Mouse (Mus musculus) cerebellum, adult 2 months (tissue): ENCODE measurements around the gene Duoxa1. TPM values are rescaled to one million over a fixed set of nuclear protein-coding genes. Genes with fewer than 3 reads are reported as not detected.

Source experiments
- DNase-seq, 2 experiments: peaks; one replicate each; pipeline ENCODE4 v3.0.0; 2021
- H3K27ac ChIP-seq: fragments of 200-500 bp; 2 replicates; pipeline ENCODE4 v1.5.1; 2012; ENCODE audit warnings: low read length, control low read depth, inconsistent platforms; ENCODE audit not compliant: insufficient read depth
- H3K27me3 ChIP-seq: fragments of 200-500 bp; 2 replicates; pipeline ENCODE4 v1.6.1; 2012; ENCODE audit warnings: inconsistent platforms, mild to moderate bottlenecking, low read length, moderate library complexity; ENCODE audit not compliant: control insufficient read depth, insufficient read depth
- H3K4me1 ChIP-seq: fragments of 200-500 bp; 2 replicates; pipeline ENCODE4 v1.6.1; 2011; ENCODE audit warnings: low read length; ENCODE audit not compliant: control insufficient read depth, insufficient read depth
- H3K4me3 ChIP-seq: fragments of 200-500 bp; replicated peaks from 2 replicates; pipeline ENCODE3; 2011; ENCODE audit warnings: mild to moderate bottlenecking, low read depth, low read length, control low read depth; ENCODE audit not compliant: insufficient read depth
- CTCF ChIP-seq: fragments of 200-500 bp; IDR thresholded peaks from 2 replicates; pipeline ENCODE4 v1.5.1; 2011; ENCODE audit warnings: low read depth, mild to moderate bottlenecking, control low read depth, low read length, moderate library complexity, borderline replicate concordance; ENCODE audit not compliant: insufficient read depth
- POLR2A ChIP-seq: fragments of 200-500 bp; IDR thresholded peaks from 2 replicates; pipeline ENCODE4 v1.6.1; 2011; ENCODE audit warnings: low read length, control low read depth, borderline replicate concordance; ENCODE audit not compliant: insufficient read depth
- WGBS: fragments of 180-500 bp; shearing (Covaris S2); methylation state at CpG from one replicate; pipeline ENCODE4 v1.1.7; 2018; 5-methylcytosine and 5-hydroxymethylcytosine counted together
- polyA plus RNA-seq: library from polyadenylated mRNA; depleted of rRNA; stranded (reverse); fragments of >200 nt; gene quantifications from 2 replicates; pipeline ENCODE4 v1.2.3, GENCODE M21; 2012; rRNA removed

The Duoxa1 gene
- polyA plus RNA-seq, 1 experiment, result not detected

DNA sequence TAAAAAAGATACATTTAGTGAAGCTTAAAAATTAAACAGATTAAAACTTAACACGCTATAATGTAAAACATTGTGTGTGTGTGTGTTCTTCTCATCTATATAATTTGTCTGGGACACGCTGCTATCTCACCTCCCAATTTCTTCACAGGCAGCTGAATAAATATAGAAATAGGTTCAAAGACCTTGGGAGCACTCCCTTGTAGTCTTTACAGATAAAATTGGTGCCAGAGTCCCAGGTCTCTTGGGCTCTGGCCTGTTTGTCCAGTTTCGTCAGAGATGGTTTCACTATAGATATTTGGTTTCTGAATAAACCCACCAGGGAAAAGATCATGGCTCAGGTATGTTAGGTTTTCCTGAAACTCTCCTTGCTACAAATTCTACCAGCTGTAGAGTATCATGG is 34.8 kb downstream of the Duoxa1 start:
- WGBS, result 92% methylated on average over 3 of the region's 3 CpGs
- no peak for DNase-seq
- H3K4me1 ChIP-seq, result no peaks in the 10 kb centered on the region
- no peaks in the 10 kb centered on the region for H3K27me3 ChIP-seq
- H3K27ac ChIP-seq, result no peak overlapping the region
- TF ChIP-seq POLR2A (no peak), CTCF (no peak)
- H3K4me3 ChIP-seq, result no peak overlapping the region

DNA sequence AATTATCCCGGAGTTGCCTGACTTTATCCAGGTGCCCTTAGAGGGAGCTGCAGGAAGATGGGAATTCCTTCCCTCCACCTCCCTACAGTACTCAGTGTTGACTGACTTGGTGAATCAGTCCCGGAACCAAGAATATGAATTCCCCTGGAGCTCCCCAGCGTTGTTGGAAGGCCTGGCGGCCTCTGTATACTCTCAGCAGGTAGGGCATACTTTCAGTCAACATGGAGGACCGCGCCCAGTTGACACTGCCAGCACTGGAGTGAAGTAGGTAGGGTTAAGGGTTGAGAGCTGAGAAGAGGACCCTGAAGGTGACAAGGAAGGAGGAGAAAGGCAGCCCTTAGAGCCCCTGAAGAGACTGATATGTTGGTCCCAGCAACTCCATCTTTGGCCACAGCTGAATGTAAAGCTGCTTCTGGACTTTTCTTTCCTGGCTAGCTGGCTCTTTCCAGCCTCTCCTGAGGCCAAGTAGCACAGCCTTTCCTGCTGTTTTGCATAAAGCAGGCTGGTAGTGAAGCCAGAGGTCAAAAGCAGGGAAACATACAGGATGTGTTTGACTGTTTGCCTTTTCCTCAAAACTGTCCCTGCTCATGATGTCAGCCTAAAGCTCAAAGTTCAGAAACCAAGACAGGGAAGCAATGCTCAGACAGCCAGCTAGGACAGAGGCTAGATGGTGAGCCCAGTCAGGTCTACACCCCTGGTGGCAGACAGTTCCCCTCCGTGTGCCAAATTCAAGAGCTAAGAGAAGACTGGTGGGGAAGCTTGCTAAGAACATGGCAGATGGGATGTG is 46.9 kb downstream of the Duoxa1 start:
- 87% methylated on average over 7 of the region's 7 CpGs for WGBS
- TF ChIP-seq POLR2A (no peak), CTCF (no peak)
- no peaks in the 10 kb centered on the region for H3K4me1 ChIP-seq
- no peaks in the 10 kb centered on the region for H3K27me3 ChIP-seq
- no peak for DNase-seq
- H3K4me3 ChIP-seq, result no peak overlapping the region
- no peak overlapping the region for H3K27ac ChIP-seq

GRCm38 (mm10) chr2:122264690-122265089 is 48.8 kb downstream of the Duoxa1 start:
- 66% methylated on average over 3 of the region's 3 CpGs for WGBS
- Histone ChIP-seq H3K27ac (no peak overlapping the region), H3K27me3 (no peaks in the 10 kb centered on the region), H3K4me3 (no peak overlapping the region), H3K4me1 (no peaks in the 10 kb centered on the region)
- DNase-seq, result no peak
- TF ChIP-seq CTCF (no peak), POLR2A (no peak)

DNA sequence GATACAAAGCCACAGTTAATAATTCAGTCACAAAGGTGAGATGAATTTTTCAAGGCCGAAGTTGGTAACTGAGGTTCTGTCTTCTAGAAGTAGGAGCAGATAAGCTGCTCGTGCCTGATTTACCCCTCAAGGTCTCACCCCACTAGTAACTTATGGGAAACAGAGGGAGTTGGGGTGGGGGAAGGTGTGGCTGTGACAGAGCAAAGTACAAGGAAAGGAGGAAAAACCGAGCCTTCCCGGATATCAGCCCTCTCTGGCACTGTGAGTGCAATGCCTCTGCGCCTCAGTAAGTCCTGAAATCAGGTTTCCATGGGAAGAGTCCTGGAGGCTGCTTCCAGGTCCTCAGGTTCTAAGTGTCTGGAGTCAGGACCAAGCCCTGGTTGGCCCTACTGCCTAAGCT is 52.8 kb downstream of the Duoxa1 start:
- Histone ChIP-seq H3K4me1 (no peaks in the 10 kb centered on the region), H3K4me3 (no peak overlapping the region), H3K27ac (no peak overlapping the region), H3K27me3 (no peaks in the 10 kb centered on the region)
- no peak for DNase-seq
- no peak for TF ChIP-seq POLR2A
- TF ChIP-seq CTCF, result no peak
- 92% methylated on average over 5 of the region's 5 CpGs for WGBS

- TF ChIP-seq POLR2A, result no peak
- no peak for TF ChIP-seq CTCF
- no peaks in the 10 kb centered on the region for H3K27me3 ChIP-seq
- no peaks in the 10 kb centered on the region for H3K4me1 ChIP-seq
- WGBS, result 94% methylated on average over 5 of the region's 5 CpGs
- no peak overlapping the region for H3K27ac ChIP-seq
- no peak overlapping the region for H3K4me3 ChIP-seq
- DNase-seq, result no peak
Measured at GRCm38 (mm10) chr2:122255997-122256396, 57.5 kb downstream of the Duoxa1 start.

Other genes starting within 250 kb of the Duoxa1 start
- 9.8 and 10.7 TPM in 2 replicates for gene Spg11, start 195.3 kb downstream of the Duoxa1 start, polyA plus RNA-seq
- gene B2m, start 166.0 kb downstream of the Duoxa1 start, polyA plus RNA-seq, result 146 and 152 TPM in 2 replicates
- not detected in 2 replicates for gene Trim69, start 153.0 kb downstream of the Duoxa1 start, polyA plus RNA-seq
- gene Patl2, start 127.5 kb downstream of the Duoxa1 start, polyA plus RNA-seq, result 0.19 and 0.21 TPM in 2 replicates
- gene Terb2, start 127.5 kb downstream of the Duoxa1 start, polyA plus RNA-seq, result not detected in 2 replicates
- gene Sord, start 79.0 kb downstream of the Duoxa1 start, polyA plus RNA-seq, result 20.3 and 22.9 TPM in 2 replicates
- gene Duox2, start 15.3 kb downstream of the Duoxa1 start, polyA plus RNA-seq, result 0.03 and 0.11 TPM in 2 replicates
- gene Duoxa2, start 14.8 kb downstream of the Duoxa1 start, polyA plus RNA-seq, result not detected in 2 replicates
- 0.05 TPM in 2 replicates for gene Duox1, start 1.9 kb upstream of the Duoxa1 start, polyA plus RNA-seq
- gene Shf, start 55.4 kb upstream of the Duoxa1 start, polyA plus RNA-seq, result 344 and 410 TPM in 2 replicates
- 0.10 and 0.43 TPM in 2 replicates for gene Slc28a2, start 112.7 kb upstream of the Duoxa1 start, polyA plus RNA-seq
- not detected in 2 replicates for gene Gm14085, start 171.2 kb upstream of the Duoxa1 start, polyA plus RNA-seq